Mouse (Mus musculus) induced T-regulatory cell, adult 2 months (primary cell): ENCODE measurements at regions not wholly inside any gene's neighbourhood (a gene's known extent, or its start where the extent isn't known, plus 50 kb on each side); places are given as distances from the start of the nearest gene placed in this dataset.

Source experiments
- DNase-seq: peaks from one replicate; pipeline ENCODE4 v3.0.0-alpha.2; 2012; ENCODE audit warnings: low read depth

DNA sequence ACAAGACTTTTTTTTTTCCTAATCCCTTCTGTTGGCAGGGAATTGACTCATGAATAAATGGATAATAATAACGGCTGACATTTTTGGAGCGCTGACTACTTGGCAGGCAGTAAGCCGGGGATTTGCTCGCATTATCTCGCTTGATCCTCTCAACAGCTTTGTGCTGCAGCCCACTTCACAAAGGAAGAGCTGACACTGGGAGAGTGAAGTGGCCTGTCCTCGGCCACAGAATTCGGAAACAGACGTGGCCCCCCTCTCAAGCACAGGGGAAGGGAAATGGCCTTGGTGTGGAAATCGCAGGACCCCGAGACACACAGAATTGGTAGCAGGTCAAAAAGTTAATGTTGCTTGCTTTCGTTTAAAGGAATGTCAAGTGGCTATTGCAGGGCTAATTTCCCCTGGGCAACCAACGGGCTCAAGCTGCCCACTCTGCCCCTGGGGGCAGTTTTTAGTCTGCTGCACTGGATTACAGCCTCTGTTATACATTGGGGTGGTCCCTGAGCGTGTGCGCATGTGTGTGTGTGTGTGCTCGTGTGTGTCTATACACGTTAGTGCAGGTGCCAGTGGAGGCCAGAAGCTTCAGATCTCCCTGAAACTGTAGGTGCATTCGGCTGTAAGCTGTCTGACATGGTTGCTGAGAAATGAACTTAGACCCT lies 483.1 kb downstream of the Plcl1 start:
- no peak for DNase-seq

DNA sequence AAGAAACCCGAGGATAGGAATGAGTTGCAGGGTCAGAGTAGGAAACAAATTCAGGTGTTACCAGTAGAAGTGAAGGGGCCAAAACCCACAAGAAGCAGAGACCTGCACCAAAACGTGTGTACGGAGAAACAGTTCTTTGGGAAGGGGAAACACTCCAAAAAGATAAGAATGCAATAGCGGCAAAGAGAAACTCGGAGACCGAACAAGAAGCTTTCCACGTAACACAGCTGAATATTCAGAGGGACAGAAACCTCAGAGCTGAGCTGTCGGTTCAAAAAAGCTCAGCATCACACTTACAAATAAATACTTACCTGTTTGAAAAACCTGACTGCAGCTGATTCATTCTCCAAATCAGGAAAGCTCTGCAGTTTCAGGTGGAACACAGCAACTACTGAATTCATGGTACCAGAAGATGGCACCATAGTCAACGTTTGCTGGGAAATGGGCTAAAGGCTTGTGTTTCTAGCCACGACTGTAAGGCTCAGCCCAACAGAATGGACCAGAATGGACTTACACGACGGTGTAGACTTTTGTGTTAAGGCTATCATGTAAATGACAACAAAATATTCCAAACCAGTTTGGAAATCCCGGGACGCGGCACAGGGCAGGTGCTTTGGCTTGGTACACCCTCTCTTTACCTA lies 484.9 kb downstream of the Plcl1 start:
- no peak for DNase-seq

DNA sequence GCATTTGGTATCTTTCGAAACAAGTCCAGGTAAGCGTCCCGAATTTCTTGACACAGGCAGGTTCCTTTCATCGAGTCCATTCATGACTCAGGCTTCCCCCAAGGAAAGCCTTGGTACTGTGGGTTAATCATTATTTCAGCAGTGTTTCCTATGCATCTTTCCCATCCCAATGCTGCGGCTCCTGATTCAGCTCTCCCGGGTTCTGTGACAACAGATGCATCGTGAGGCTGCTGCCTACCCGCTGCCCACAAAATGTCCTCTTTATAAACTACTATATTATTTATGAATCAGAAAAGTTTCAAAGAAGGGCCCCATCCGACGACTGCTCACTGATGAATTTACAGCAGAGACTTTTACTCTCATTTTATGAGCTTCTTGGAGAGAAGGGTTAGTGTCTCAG lies 486.2 kb downstream of the Plcl1 start:
- no peak for DNase-seq

DNA sequence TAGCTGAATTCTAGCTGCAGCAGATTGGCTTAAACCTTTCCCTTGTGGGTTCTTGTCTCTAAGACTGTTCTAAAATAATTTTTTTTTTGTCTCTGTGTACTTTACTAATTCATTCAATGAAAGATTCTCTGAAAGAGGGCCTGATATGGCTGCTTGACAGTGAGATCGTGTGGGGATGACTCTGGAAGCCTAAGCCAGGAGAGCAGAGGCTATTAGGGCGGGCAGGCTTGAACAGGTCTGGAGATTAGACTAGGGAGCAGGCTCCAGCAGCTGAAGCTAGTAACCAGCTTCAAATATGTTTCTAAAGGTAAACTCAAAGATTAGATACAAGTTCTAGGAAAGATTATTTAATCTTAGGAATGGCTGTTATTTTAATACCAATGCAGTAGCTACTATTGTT lies 491.9 kb downstream of the Plcl1 start:
- DNase-seq, result no peak

DNA sequence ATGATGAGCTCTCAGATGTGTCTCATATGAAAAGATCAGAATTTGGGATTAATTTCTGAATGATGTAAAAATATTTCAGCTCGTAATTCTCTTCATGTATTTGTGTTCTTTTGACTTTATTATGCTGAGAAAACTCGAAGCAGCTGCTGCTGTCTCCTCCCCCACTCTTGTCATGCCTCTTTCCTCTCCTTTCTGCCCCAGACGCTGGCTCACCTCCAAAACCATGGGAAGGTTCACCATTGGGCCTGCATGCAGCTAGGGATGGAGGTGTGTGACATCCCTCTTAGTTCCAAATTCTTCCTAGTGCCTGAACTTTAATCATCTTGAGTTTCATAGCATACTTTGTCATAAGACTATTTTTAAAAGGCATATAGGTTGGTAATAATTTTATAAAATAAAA lies 492.3 kb downstream of the Plcl1 start:
- DNase-seq, result no peak

DNA sequence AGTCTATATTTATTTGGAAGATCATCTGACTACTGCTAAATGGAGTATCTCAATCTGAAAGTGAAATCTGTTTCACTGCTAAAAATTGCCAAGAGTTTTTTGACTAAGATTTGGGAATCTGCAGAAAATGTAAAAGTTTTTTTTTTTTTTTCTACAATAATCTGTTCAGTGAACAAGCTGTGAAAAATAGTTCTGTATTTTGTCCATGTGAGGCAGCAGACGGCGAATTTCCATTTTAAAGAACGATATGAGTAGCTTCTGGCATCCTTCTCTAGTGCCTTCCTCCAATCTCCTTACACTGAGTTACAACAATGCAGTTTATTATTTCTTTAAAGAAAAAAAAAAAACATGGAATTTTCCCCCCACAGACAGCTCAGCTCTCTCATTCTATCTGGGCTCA lies 494.3 kb downstream of the Plcl1 start:
- no peak for DNase-seq

DNA sequence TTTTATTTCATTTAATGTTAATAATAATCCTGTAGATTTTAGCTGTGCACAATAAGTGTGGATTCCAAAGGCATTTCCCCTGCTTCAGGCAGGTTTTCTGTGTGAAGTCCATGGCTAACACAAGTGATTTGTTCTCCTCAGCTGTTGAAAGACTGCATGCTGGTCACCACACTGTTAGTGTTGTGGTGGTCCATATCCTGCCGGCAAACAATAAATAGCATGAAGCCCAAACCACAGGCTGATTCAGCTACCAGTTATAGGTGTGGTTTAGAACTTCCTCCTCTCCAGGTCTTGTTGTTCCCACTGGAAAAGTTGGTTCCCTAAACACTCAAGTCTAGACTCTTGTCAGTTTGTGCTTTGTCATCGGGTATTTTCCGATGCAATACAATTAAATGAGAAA lies 497.5 kb downstream of the Plcl1 start:
- no peak for DNase-seq

DNA sequence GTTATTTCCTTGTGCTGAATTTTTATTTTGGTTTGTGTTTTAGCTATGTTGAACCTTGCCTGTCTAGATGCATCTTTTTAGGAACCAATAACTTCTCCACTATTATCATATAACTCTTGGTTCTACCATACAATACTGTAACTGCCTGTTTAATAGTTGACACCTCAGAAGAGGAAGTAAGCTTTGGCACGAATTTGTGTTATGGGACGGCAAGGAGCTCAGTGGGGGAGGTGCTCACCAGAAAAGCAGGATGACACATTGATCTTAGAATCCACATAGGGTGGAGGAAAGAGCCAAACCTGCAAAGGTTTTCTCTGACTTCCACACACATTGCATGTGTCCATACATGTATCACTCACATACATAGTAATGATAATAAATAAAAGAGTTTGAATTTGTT lies 498.9 kb downstream of the Plcl1 start:
- no peak for DNase-seq

DNA sequence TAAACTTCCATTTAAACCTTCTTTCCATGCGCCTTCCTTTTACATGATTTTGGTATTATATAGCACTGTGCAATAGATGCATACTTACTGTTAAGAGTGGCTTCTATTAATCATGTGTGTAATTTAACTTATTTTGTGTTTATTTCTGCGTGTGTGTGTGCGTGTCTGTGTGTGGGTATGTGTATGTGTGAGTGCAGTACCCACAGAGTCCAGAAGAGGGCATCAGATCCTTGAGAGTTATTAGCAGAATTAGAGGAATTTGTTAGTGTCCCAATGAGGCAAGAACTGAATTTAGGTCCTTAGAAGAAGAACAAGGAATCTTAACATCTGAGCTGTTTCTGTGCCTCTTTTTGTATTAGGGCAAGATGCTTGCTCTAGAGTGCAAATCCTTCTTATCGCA lies 499.5 kb downstream of the Plcl1 start:
- peak; percentile 4 for DNase-seq

DNA sequence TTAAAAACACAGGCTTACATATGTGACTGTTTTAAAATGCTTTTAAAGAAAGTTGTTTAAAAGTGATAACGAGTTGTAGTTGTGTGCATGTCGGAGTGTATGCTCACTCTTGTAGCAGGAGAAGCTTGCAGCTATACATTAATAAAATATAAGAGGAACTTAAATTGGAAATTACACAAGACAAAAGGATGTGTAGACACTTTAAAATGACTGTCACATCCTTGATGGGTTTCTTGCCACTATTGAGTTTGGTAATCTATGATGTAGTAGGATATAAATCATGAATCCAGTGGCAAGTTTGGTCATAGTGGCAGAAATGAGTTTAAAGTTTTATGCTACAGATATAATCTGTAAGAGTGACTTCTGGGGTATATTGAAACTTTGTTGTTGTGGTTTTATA lies 504.3 kb downstream of the Plcl1 start:
- DNase-seq, result no peak

DNA sequence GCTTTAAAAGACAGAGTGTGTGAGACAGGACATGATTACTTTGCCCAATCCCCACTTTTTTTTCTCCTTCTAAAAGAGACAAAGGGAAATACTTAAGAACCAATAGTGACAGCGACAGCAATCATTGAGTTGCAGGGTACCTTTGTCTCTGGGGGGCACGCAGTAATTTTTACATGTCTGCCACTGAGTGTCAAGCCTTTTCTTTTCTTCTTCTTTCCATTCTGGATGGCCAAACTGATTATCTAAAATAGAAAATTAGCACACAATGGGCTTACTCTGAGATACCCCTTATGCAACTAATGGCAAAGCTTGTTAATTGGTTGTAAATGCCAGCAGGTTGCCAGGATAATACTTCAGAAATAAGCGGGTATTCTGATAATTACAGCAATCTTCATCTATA lies 508.6 kb downstream of the Plcl1 start:
- no peak for DNase-seq

DNA sequence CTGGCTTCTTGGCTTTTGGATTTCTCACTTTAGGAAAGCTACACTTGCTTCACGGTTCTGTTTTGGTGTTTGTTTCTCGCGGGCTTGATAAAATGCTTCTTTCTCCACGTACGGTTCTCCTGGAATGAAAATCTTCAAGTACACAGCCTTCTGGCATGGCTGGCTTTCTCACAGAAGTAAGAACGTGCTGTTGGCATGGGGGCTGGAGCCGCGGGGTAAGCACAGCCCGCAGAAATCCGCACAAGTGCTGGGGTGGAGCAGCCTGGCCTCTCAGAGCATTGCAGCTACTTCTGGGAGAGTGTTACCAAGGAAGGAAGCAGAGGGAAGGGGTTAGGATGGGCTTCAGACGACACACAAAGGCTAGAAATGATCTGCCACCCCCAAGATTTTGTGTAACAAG lies 510.2 kb downstream of the Plcl1 start:
- DNase-seq, result no peak

DNA sequence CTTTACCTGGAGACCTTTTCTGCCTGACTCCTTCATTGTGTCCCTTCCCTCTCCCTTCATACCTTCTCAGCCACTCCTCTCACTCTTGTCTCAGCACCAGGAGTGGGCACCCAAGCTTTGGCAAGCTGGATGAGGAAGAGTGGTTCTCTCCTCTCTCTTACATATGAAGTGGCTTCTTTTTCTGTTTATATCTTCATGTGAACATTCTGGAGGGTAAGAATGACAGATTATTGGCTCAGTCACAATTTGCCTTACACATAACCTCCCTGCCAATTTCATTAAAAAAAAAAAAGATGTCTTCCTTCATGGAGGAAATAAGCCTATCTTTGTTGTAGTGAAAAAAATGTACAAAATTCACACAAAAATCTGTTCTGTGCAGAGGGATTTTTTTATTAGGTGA lies 513.8 kb downstream of the Plcl1 start:
- no peak for DNase-seq

DNA sequence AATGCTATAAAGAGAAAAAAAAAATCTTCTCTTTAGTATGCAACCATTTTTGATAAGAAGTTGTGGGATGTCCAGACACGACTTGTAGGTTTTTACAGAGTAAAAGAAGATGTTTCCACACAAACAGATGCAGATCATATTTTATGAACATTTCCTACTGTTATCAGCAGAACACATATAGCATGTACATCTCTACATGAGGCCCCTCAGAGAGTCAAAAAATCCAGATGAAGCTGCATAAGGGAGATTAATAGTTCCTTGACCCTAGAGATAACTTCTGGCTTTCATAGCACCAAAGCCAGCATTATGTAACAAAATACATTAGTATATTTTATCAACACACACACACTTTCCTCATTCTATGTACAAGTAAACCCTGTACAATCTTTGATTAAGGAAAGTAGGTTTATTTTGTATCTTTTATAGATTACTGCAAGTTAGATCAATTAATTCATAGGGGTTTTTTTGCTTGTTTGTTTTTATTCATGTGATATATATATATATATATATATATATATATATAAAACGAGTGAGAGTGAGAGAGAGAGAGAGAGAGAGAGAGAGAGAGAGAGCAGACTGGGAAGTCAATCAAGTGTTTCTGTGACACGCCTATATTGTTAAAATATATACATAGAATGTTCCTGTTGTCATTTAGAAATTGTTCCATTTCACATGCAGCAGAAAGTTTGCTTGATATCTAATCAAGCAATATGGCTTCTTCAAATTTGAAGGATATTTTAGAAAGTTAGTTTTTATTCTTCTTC lies 541.2 kb downstream of the Plcl1 start:
- DNase-seq, result no peak

DNA sequence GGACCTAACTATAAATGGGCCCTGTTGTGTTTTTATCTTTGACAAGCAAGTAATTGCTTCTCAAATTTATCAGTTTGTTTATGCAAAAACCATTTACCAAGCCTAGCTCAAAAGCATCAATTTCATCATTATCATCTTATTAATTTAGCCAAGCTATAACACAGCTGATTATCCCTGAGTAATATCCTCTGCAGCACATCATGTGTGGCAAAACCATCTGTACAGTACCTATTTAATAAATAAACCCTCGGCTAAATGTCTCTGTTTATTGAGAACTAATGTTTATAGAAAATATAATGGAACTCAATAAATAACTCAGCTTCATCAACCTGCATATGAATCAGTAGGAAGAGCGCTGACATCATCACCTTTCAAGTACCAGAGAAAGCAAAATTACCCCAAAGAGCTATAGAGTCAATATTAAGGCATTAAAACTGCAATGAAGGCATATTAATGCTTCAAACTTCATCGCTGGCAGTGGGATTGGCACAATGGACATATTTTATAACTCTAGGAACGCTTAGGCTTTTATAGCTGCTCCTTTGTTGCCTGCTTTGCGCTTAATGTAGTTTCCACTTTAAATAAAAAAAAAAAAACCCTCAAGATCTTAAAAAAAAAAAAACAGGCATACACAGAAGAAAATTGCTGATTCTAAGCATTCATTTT lies 542.0 kb downstream of the Plcl1 start:
- DNase-seq, result no peak

DNA sequence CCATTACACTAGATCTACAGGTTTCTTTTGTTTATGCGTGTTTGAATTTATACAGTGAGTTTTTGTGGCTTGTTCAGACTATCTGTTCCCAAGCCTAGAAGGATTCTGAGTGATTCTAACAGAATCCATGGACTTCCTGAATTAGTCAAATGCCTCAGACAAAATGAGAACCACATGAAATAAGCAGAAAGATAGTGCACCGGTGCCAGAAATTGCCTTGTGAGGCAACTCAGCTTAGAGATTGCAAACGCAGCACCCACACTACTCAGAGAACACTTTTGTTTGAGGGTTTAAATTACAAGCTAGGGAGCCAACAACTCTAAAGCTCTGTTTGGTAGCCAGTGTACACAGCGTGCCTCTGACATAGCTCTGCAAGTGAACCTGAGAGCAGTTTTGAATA lies 543.9 kb downstream of the Plcl1 start:
- DNase-seq, result no peak

DNA sequence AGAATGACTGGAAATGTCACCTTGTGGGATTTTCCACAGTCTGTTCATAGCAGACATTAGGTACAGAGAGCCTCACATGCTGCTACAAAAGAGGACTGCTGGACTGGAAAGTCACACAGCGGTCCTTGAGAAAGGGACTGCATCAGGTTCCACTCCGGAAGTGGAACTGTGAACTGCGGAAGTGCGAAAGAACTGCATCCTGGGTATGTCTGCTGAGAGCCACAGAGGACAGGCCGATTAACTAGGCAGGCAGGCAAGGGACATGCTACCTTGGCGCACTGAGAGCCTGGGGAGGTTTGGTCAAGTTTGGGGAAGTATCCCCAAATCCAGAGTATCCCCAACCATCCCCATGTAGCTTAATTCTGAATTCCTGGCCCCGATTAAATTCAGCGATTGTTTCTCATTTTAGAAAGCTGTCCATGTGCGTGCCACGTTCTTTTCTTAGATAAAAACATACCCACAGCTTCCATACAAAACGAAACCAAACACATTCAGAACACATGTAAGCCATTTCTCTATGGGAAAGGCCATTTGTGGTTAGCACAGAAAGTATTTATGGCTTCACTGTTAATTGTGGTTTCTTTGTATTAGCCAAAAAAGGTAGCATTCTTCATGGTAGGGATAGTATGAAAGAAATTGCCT lies 552.2 kb downstream of the Plcl1 start:
- DNase-seq, result no peak

DNA sequence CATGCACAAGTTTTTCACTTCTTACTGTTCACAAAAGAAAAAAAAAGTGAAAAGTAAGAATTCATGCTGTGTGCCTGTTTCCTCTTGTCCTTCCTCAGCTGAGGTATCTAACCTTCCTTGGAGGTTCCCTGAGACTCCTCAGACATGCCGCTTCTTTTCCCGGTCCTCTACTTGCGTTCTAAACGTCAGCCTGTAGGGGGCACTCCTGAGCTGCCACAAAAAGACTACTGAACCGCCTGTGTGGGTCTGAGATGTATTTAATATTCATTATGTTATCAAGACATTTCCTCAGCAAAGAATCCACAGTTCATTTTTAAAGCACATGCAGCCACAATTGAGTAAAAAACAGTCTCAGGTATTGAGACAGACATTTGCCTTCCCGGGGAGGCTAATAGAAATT lies 554.6 kb downstream of the Plcl1 start:
- peak; percentile 19 for DNase-seq

DNA sequence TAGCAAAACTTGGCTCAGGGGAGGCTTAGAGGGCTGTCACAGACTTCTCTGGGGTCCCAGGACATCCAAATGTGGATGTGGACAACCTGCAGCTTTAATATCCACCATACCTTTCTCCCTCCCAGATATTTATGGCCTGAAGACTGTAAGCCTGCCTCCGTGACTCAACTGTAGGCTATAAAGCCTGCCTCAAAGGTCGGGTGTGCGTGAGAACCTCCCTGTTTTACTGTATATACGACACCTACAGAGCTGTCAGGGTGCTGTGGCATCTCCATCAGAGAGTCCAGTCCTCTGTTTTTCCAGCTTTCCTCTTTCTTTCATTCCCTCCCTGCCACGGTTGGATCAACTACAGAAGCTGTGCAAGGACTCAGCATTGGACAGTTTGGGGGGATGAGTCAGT lies 558.1 kb downstream of the Plcl1 start:
- DNase-seq, result no peak

DNA sequence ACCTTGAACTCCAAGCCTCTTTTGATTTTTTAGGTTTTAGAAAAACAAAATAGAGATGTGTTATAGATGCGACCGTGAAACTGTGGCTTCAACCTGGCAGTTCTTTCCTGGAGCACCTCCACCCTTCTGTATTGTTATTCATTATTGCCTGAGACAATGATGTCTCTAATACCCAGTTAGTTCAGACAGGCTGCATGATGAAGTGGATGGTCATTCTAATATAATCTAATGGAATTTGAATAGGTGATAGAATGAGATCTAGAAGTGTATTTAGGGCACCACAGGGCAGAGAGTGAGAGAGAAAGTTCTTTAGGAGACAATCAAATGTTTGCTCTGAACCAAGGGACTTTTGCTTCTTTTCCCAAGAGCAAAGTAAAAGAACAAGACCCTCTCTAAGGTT lies 560.6 kb downstream of the Plcl1 start:
- no peak for DNase-seq

DNA sequence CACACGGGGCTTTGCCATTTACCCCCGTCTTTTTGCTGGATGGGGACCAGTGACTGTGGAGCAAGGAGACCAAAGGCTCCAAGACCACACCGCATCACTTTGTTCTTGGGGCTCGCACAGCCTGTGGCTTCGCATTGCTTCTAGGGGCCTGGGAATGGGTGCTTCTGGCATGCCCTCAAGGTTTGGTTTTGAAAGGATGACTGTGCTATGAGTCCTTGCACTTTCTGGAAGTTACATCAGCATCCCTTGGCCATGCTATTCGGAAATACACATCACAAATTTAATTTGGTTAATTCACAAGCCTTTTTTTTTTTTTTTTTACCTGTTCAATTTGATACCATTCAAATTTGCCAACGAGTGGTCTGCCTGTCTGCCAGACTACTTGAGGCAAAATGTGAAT lies 562.1 kb downstream of the Plcl1 start:
- DNase-seq, result no peak

DNA sequence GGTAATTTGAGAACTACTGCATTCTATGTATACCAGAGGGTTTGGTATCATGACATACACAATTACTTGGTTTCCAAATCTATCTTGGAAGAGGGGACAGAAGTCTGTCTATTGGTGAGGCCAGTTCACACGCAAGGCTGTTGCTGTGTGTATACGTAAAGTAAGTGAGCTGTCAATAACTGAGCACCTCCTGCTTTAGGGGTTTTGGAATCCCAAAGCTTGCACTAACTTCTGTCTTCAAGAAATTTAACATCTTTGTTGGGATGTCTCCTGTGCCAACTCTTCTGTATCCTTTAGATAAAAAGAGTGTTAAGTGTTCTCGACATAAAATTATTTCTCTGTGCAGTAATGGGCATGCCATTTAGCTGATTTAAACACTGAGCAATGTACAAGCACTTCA lies 572.1 kb downstream of the Plcl1 start:
- no peak for DNase-seq
